16 mouse cellular contexts compared by ENCODE assay signal in the genomic region with DNA sequence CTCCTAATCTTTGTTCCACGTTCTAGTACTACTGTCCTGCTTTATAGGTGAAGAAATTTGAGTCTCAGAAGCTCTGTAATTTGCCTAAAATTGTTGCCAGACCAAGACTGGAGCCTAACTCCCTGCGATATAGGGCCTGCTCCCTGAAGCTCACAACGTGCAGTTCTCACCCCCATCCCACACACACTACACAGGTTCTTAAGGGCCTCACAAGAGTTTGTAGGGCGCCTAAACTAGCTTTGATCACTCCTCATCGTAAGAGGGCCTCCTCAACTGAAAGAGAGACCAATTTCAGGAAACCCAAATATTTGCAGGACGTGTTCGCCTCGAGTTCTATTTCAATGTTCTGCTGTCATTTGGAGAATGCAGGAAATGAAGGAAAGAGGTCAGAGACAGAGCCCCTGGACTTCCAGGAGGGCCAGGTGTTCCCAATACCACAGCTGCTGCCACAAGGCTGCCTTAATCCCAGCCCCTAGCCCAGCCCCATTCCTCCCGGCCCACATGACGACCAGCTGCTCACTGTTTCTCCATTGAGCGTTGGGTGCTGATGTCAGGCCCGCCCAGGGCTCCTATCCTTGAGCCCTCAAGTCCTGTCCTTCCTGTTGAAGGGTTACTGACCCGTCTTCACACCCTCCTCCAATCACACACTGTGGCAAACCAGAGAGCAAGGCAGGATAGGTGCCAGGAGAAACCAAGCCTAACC. TPM values are rescaled to one million over a fixed set of nuclear protein-coding genes. Genes with fewer than 3 reads are reported as not detected.
DNase-seq lines count a peak whose midpoint lies in the region; ATAC-seq and TF ChIP-seq lines count a peak whose summit lies in the region.
"Had no signal": no experiment of that assay in that cellular context is flagged by ENCODE, and none has a peak within 500 bp of the region (broad histone marks: within the 10 kb centered on the region; RNA-seq: fewer than 3 reads in every experiment).

No protein-coding gene starts in this region.

- H3K9ac ChIP-seq in forebrain, embryonic 15.5 days (replicated peaks) = no peak overlapping the region
- no peak overlapping the region for H3K9ac ChIP-seq in forebrain, postnatal 0 days
- H3K9ac ChIP-seq in limb, embryonic 11.5 days (ENCODE audit: low read length) = no peak overlapping the region
- H3K9ac ChIP-seq: heart, embryonic 15.5 days; hindbrain, embryonic 14.5 days; liver, embryonic 12.5 days had no signal

- peak overlapping the region; percentile 53; the same call in 1 of the 2 replicates for H3K27ac ChIP-seq in forebrain, embryonic 15.5 days (replicated peaks)
- no peak overlapping the region for H3K27ac ChIP-seq in forebrain, postnatal 0 days (ENCODE audit: low read depth, low read length)
- H3K27ac ChIP-seq in layer of hippocampus, adult 2 months = 0 out of 2 replicates have a peak overlapping the region, but pooled peaks have one; percentile 24
- H3K27ac ChIP-seq in limb, embryonic 11.5 days (replicated peaks; ENCODE audit: low read depth, low read length) = no peak overlapping the region
- H3K27ac ChIP-seq: heart, embryonic 15.5 days; hindbrain, embryonic 14.5 days; liver, embryonic 12.5 days had no signal

- H3K36me3 ChIP-seq in forebrain, embryonic 15.5 days = no peaks in the 10 kb centered on the region
- no peaks in the 10 kb centered on the region for H3K36me3 ChIP-seq in forebrain, postnatal 0 days (ENCODE audit: insufficient read depth)
- H3K36me3 ChIP-seq in limb, embryonic 11.5 days (ENCODE audit: control insufficient read depth, insufficient read depth, low read length) = no peaks in the 10 kb centered on the region
- H3K36me3 ChIP-seq: heart, embryonic 15.5 days; liver, embryonic 12.5 days had no signal

- no peak for DNase-seq in forebrain, postnatal 0 days
- DNase-seq in layer of hippocampus, adult 2 months (ENCODE audit: low spot score in 2 of 2) = no peak
- DNase-seq in layer of hippocampus, adult 9-10 months (ENCODE audit: low spot score) = no peak
- DNase-seq in ZHBTc4 (ENCODE audit: low read depth, low spot score) = peak; percentile 32
- DNase-seq in limb, embryonic 11.5 days (ENCODE audit: low spot score) = peak; percentile 47
- DNase-seq in thymus, postnatal 4 days = no peak
- no peak for DNase-seq in thymus, adult 18-20 months
- DNase-seq: adrenal gland, adult 2 months; cerebellum, adult 8-10 months; kidney, adult 8-10 months; right cerebral cortex, postnatal 25 days had no signal

- no peak overlapping the region for H3K4me2 ChIP-seq in forebrain, embryonic 15.5 days (replicated peaks)
- H3K4me2 ChIP-seq in forebrain, postnatal 0 days (ENCODE audit: low read depth) = no peak overlapping the region
- no peak overlapping the region for H3K4me2 ChIP-seq in limb, embryonic 11.5 days (ENCODE audit: low read depth, severe bottlenecking)
- H3K4me2 ChIP-seq: heart, embryonic 15.5 days; hindbrain, embryonic 14.5 days; liver, embryonic 12.5 days had no signal

- 82% methylated on average over 13 of the region's 13 CpGs for WGBS in forebrain, embryonic 15.5 days
- 86% methylated on average over 13 of the region's 13 CpGs for WGBS in forebrain, postnatal 0 days
- 51% methylated on average over 13 of the region's 13 CpGs for WGBS in limb, embryonic 11.5 days

- H3K9me3 ChIP-seq in forebrain, embryonic 15.5 days = no peaks in the 10 kb centered on the region
- no peaks in the 10 kb centered on the region for H3K9me3 ChIP-seq in forebrain, postnatal 0 days (ENCODE audit: low read length)
- H3K9me3 ChIP-seq in limb, embryonic 11.5 days (ENCODE audit: control insufficient read depth, low read length) = no peaks in the 10 kb centered on the region
- H3K9me3 ChIP-seq: heart, embryonic 15.5 days; liver, embryonic 12.5 days had no signal

- no peaks in the 10 kb centered on the region for H3K27me3 ChIP-seq in forebrain, embryonic 15.5 days
- no peaks in the 10 kb centered on the region for H3K27me3 ChIP-seq in forebrain, postnatal 0 days (ENCODE audit: insufficient read depth, low read length)
- no peaks in the 10 kb centered on the region for H3K27me3 ChIP-seq in limb, embryonic 11.5 days (ENCODE audit: control insufficient read depth, insufficient read depth, low read length)
- H3K27me3 ChIP-seq: heart, embryonic 15.5 days; liver, embryonic 12.5 days; megakaryocyte, embryonic 14.5 days had no signal

- peaks cover 11% of the 10 kb centered on the region for H3K4me1 ChIP-seq in forebrain, embryonic 15.5 days
- H3K4me1 ChIP-seq in forebrain, postnatal 0 days (ENCODE audit: insufficient read depth) = no peaks in the 10 kb centered on the region
- peaks cover 11% of the 10 kb centered on the region for H3K4me1 ChIP-seq in limb, embryonic 11.5 days (ENCODE audit: control insufficient read depth, insufficient read depth, low read length)
- H3K4me1 ChIP-seq: liver, embryonic 12.5 days; megakaryocyte, embryonic 14.5 days had no signal

- no peak for ATAC-seq in forebrain, embryonic 15.5 days (replicated peaks)
- ATAC-seq in forebrain, postnatal 0 days = no peak
- peak; percentile 75; the same call in 1 of the 2 replicates for ATAC-seq in limb, embryonic 11.5 days (ENCODE audit: insufficient number of reproducible peaks, low FRiP score, low TSS enrichment, low read depth)
- ATAC-seq: liver, embryonic 12.5 days had no signal

- no peak for TF ChIP-seq CTCF in forebrain, postnatal 0 days (IDR thresholded peaks at IDR 0.05; ENCODE audit: low read depth)
- no peak for TF ChIP-seq CTCF in layer of hippocampus, adult 2 months (conservative IDR thresholded peaks at IDR 0.05)

- no peak overlapping the region for H3K4me3 ChIP-seq in forebrain, embryonic 15.5 days
- no peak overlapping the region for H3K4me3 ChIP-seq in forebrain, postnatal 0 days (ENCODE audit: low read depth, low read length)
- no peak overlapping the region for H3K4me3 ChIP-seq in layer of hippocampus, adult 2 months
- no peak overlapping the region for H3K4me3 ChIP-seq in limb, embryonic 11.5 days (ENCODE audit: low read depth, low read length)
- H3K4me3 ChIP-seq: heart, embryonic 15.5 days; liver, embryonic 12.5 days; megakaryocyte, embryonic 14.5 days had no signal

RNA-seq across cellular contexts. Expression of a gene that starts 40.1 kb away (rescaled TPM):
- polyA plus RNA-seq in forebrain, embryonic 15.5 days (2015; fragmentation: Nextera tagmentation; extraction: Ambion mirVana) = 10.7 TPM in 2 replicates
- total RNA-seq in forebrain, postnatal 0 days (2014; rRNA removed) = 27.4 and 39.1 TPM in 2 replicates
- 11.7 and 12.1 TPM in 2 replicates for polyA plus RNA-seq in forebrain, postnatal 0 days (2015; fragmentation: Nextera tagmentation; extraction: Ambion mirVana)
- total RNA-seq in layer of hippocampus, adult 2 months (2021) = 10 to 100 TPM; 12.7 to 12.9 TPM
- 11.2 and 12.0 TPM in 2 replicates for polyA plus RNA-seq in limb, embryonic 11.5 days (2014; fragmentation: Nextera tagmentation; extraction: Ambion mirVana)

Comparison
In these comparisons a context has a peak if more than half of its experiments do, and no peak if none do; other contexts are left out.
1. H3K27ac ChIP-seq: peak in forebrain, embryonic 15.5 days (single experiment) and layer of hippocampus, adult 2 months (single experiment); none in forebrain, postnatal 0 days (single experiment) and limb, embryonic 11.5 days (single experiment).
2. DNase-seq: peak in ZHBTc4 (single experiment) and limb, embryonic 11.5 days (single experiment); none in forebrain, postnatal 0 days (single experiment), layer of hippocampus, adult 2 months (0 of 2), layer of hippocampus, adult 9-10 months (single experiment), thymus, postnatal 4 days (single experiment) and thymus, adult 18-20 months (0 of 2).